Mouse (Mus musculus): ENCODE results near the gene Ide. TPM values are rescaled to one million over a fixed set of nuclear protein-coding genes. Genes with fewer than 3 reads are reported as not detected.
"Not testable (repeated sequence)": the region's sequence is repeated elsewhere in the genome, so short reads cannot be mapped to it uniquely, and the experiment has no call there.

Gene Ide
- polyA plus RNA-seq, 1 experiment from 2014 or later: 41.9 TPM

GRCm38 (mm10) chr19:37232598-37232997 is 105.1 kb downstream of the Ide start:
- ATAC-seq; H3K9me3 ChIP-seq (replicated peaks; ENCODE audit: control insufficient read depth, low read length, poor library complexity, severe bottlenecking); H3K9ac ChIP-seq (ENCODE audit: low read depth, low read length); H3K27ac ChIP-seq (ENCODE audit: low read length); H3K4me1 ChIP-seq (ENCODE audit: control insufficient read depth, insufficient read depth, low read length); H3K4me2 ChIP-seq (ENCODE audit: low read length); H3K36me3 ChIP-seq (ENCODE audit: control insufficient read depth, insufficient read depth, low read length); H3K27me3 ChIP-seq (ENCODE audit: control insufficient read depth, insufficient read depth, low read depth, low read length); H3K4me3 ChIP-seq (ENCODE audit: low read depth, low read length): not testable (repeated sequence)
- WGBS: 78% methylated on average over 9 of the region's 9 CpGs

GRCm38 (mm10) chr19:37225197-37225862 is 112.3 kb downstream of the Ide start:
- no peaks in the 10 kb centered on the region for H3K9me3 ChIP-seq (replicated peaks; ENCODE audit: control insufficient read depth, low read length, poor library complexity, severe bottlenecking)
- H3K27me3 ChIP-seq (ENCODE audit: control insufficient read depth, insufficient read depth, low read depth, low read length): no peaks in the 10 kb centered on the region
- peaks cover 8% of the 10 kb centered on the region; the same call in 1 of the 2 replicates for H3K36me3 ChIP-seq (ENCODE audit: control insufficient read depth, insufficient read depth, low read length)
- H3K4me2 ChIP-seq (ENCODE audit: low read length): no peak overlapping the region
- 79% methylated on average over 6 of the region's 6 CpGs for WGBS
- no peaks in the 10 kb centered on the region for H3K4me1 ChIP-seq (ENCODE audit: control insufficient read depth, insufficient read depth, low read length)
- no peak overlapping the region for H3K9ac ChIP-seq (ENCODE audit: low read depth, low read length)
- no peak overlapping the region for H3K27ac ChIP-seq (ENCODE audit: low read length)
- no peak for ATAC-seq
- no peak overlapping the region for H3K4me3 ChIP-seq (ENCODE audit: low read depth, low read length)

Other genes starting within 250 kb of the Ide start
- gene March5, start 130.3 kb downstream of the Ide start, polyA plus RNA-seq (2015; fragmentation: Nextera tagmentation; extraction: Ambion mirVana): 89.2 and 96.1 TPM in 2 replicates
- 11.2 and 12.9 TPM in 2 replicates for gene Cpeb3, start 129.3 kb downstream of the Ide start, polyA plus RNA-seq (2015; fragmentation: Nextera tagmentation; extraction: Ambion mirVana)
- 6.3 and 7.7 TPM in 2 replicates for gene Kif11, start 38.6 kb upstream of the Ide start, polyA plus RNA-seq (2015; fragmentation: Nextera tagmentation; extraction: Ambion mirVana)
- 4.6 TPM in 2 replicates for gene Hhex, start 97.0 kb upstream of the Ide start, polyA plus RNA-seq (2015; fragmentation: Nextera tagmentation; extraction: Ambion mirVana)
- gene Exoc6, start 212.6 kb upstream of the Ide start, polyA plus RNA-seq (2015; fragmentation: Nextera tagmentation; extraction: Ambion mirVana): 26.0 and 27.8 TPM in 2 replicates